Mouse (Mus musculus) heart, adult 18-20 months (tissue): Measurements from ENCODE around the gene Coq4. TPM values are rescaled to one million over a fixed set of nuclear protein-coding genes. Genes with fewer than 3 reads are reported as not detected.

Source experiments
- DNase-seq, 2 experiments: peaks; one replicate each; pipeline ENCODE4 v3.0.0; 2021 to 2022; ENCODE audit warnings: mixed read lengths in 1 of 2
- microRNA-seq, 2 experiments: library from miRNA; unstranded; fragments of <30 nt; microRNA quantifications; one replicate each; pipeline ENCODE4 v1.2.0; 2022
- total RNA-seq, 2 experiments: library from RNA; stranded (reverse); gene quantifications; 2 replicates each; pipeline ENCODE4 v1.2.3; 2021

The Coq4 gene
- total RNA-seq, 2 experiments from 2014 or later: 16.8 to 18.9 TPM

- DNase-seq: no peak
These were observed 59.0 kb downstream of the Coq4 start for GRCm38 (mm10) chr2:29846061-29846853.

- no peak for DNase-seq
These were observed 59.6 kb downstream of the Coq4 start for GRCm38 (mm10) chr2:29846911-29847310.

Small RNA genes lying within 50 kb of the gene (microRNA-seq; reads per million reads assigned to microRNA genes)
- gene Mir219a-2 (0 reads per million in 2 experiments), gene Mir219b (0 reads per million in 2 experiments)

Other genes with a start within 250 kb of the Coq4 start
- gene Rapgef1, start 167.8 kb upstream of the Coq4 start, total RNA-seq: 100 to 1,000 TPM in 1 of 2 experiments, 10 to 100 TPM in 1; 100.0 to 108 TPM
- gene Gm13420, start 35.8 kb upstream of the Coq4 start, total RNA-seq: not detected
- not detected for gene Gm13547, start 28.2 kb upstream of the Coq4 start, total RNA-seq
- 10 to 100 TPM; 31.6 to 42.1 TPM for gene Trub2, start 1.0 kb downstream of the Coq4 start, total RNA-seq
- gene Slc27a4, start 15.1 kb downstream of the Coq4 start, total RNA-seq: 10 to 100 TPM; 16.2 to 17.6 TPM
- 10 to 100 TPM; 30.3 to 39.9 TPM for gene Urm1, start 32.6 kb downstream of the Coq4 start, total RNA-seq
- 1 to 10 TPM; 1.9 to 2.7 TPM for gene Cercam, start 81.7 kb downstream of the Coq4 start, total RNA-seq
- gene Odf2, start 101.7 kb downstream of the Coq4 start, total RNA-seq: 10 to 100 TPM; 15.0 to 21.8 TPM
- 10 to 100 TPM; 22.7 to 24.7 TPM for gene Gle1, start 147.9 kb downstream of the Coq4 start, total RNA-seq
- gene Sptan1, start 178.1 kb downstream of the Coq4 start, total RNA-seq: 100 to 1,000 TPM; 157 to 176 TPM